Mouse (Mus musculus) cerebellum, adult 2 months (tissue): Measurements from ENCODE around the gene Pus7l. TPM values are rescaled to one million over a fixed set of nuclear protein-coding genes. Genes with fewer than 3 reads are reported as not detected.

Experiments
- DNase-seq, 2 experiments: peaks; one replicate each; pipeline ENCODE4 v3.0.0; 2021
- H3K27ac ChIP-seq: fragments of 200-500 bp; 2 replicates; pipeline ENCODE4 v1.5.1; 2012; ENCODE audit warnings: low read length, control low read depth, inconsistent platforms; ENCODE audit not compliant: insufficient read depth
- H3K27me3 ChIP-seq: fragments of 200-500 bp; 2 replicates; pipeline ENCODE4 v1.6.1; 2012; ENCODE audit warnings: inconsistent platforms, mild to moderate bottlenecking, low read length, moderate library complexity; ENCODE audit not compliant: control insufficient read depth, insufficient read depth
- H3K4me1 ChIP-seq: fragments of 200-500 bp; 2 replicates; pipeline ENCODE4 v1.6.1; 2011; ENCODE audit warnings: low read length; ENCODE audit not compliant: control insufficient read depth, insufficient read depth
- H3K4me3 ChIP-seq: fragments of 200-500 bp; replicated peaks from 2 replicates; pipeline ENCODE3; 2011; ENCODE audit warnings: mild to moderate bottlenecking, low read depth, low read length, control low read depth; ENCODE audit not compliant: insufficient read depth
- CTCF ChIP-seq: fragments of 200-500 bp; IDR thresholded peaks from 2 replicates; pipeline ENCODE4 v1.5.1; 2011; ENCODE audit warnings: low read depth, mild to moderate bottlenecking, control low read depth, low read length, moderate library complexity, borderline replicate concordance; ENCODE audit not compliant: insufficient read depth
- POLR2A ChIP-seq: fragments of 200-500 bp; IDR thresholded peaks from 2 replicates; pipeline ENCODE4 v1.6.1; 2011; ENCODE audit warnings: low read length, control low read depth, borderline replicate concordance; ENCODE audit not compliant: insufficient read depth
- WGBS: fragments of 180-500 bp; shearing (Covaris S2); methylation state at CpG from one replicate; pipeline ENCODE4 v1.1.7; 2018; 5-methylcytosine and 5-hydroxymethylcytosine counted together
- polyA plus RNA-seq: library from polyadenylated mRNA; depleted of rRNA; stranded (reverse); fragments of >200 nt; gene quantifications from 2 replicates; pipeline ENCODE4 v1.2.3, GENCODE M21; 2012; rRNA removed

The Pus7l gene
- polyA plus RNA-seq = 1.7 and 2.1 TPM in 2 replicates

DNA sequence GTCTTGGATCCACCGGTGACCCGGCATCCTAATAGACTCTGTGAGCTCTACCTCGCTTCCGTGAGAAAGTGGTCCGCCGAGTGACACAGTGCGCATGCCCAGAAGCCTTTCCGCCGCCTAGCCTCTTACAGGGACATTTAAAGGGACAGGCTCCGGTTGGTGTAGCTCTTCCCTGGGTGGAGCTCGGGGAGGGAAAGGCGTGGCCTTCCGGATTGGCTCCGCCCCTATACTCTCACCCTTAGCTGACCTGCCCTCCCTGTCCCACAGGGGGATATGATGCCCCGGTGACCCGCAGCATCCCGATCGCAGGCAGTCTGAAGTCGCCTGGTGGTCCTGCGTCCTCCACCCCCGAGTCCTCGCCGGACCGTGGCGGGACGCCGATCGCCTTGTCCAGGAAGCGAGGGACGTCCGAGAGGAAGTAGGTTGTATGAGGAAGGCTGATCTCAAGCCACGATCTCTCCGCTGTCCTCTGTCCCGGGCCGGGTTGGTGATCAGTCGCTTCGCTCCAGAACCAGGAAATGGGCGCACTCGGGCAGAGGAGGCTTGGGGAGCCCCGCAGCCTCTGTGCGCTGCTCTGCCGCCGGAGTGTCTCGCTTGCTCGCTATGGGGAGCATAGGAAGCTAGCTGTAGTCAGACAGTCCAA lies at the start of gene Pus7l, which contains the start of gene Irak4:
Pus7l (minus strand) TSS at position 139 of the 643 bp plus-strand sequence.
Irak4 (plus strand) TSS at position 235 of the 643 bp plus-strand sequence.
- under 1% methylated on average over 45 of the region's 45 CpGs for WGBS
- H3K27me3 ChIP-seq = no peaks in the 10 kb centered on the region
- no peaks in the 10 kb centered on the region for H3K4me1 ChIP-seq
- peak within 1 kb of the TSS; percentile 4 for H3K27ac ChIP-seq
- DNase-seq = peak; percentile 91 to 92
- TF ChIP-seq CTCF = 0 out of 2 replicates have a peak, but pooled peaks have one; percentile 14
- 0 out of 2 replicates have a peak, but pooled peaks have one; percentile 18 for TF ChIP-seq POLR2A
- peak within 1 kb of the TSS; percentile 98 for H3K4me3 ChIP-seq

DNA sequence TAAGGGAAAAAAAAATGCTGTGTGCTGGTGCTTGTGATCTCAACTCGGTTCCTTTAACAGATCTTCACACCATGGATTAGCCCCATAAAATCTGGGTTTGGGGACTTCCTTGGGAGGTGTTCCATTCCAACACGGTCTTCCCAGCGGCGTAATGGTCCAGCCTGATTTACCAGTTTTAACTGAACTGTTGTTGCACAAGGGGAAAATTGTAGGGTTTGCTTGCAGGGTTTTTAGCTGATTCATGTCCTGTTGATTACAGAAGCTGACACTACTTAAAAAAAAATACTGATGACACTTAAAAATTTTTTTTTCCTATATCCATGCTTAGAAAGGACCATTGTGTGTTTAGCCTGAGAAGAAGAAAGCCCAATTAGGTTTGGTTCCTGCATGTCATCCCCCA lies 48.0 kb upstream of the Pus7l start:
- 96% methylated on average over 4 of the region's 4 CpGs for WGBS
- Histone ChIP-seq H3K27me3 (no peaks in the 10 kb centered on the region), H3K27ac (no peak overlapping the region), H3K4me1 (no peaks in the 10 kb centered on the region), H3K4me3 (no peak overlapping the region)
- DNase-seq = no peak
- no peak for TF ChIP-seq POLR2A
- no peak for TF ChIP-seq CTCF

DNA sequence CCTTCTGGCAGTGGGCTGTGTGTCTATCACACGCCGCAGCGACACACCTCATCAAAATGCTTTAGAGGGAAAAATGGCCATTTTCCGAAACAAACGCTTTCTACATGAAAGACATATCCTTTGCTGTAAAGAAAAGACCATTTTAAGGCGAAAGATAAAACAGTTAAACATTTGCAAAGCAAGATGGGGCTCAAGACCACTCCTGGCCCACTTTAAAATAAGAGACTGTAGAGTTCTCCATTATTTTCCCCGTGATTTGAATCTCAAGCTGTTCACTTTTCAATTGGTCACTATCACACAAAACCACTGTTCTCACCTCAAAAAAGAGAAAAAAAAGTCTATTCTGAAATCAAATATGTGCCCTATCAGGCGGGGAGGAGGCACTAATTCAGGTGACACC lies 46.7 kb upstream of the Pus7l start:
- DNase-seq = no peak
- H3K4me3 ChIP-seq = peak overlapping the region; percentile 75
- H3K27ac ChIP-seq = no peak overlapping the region
- no peaks in the 10 kb centered on the region for H3K27me3 ChIP-seq
- H3K4me1 ChIP-seq = no peaks in the 10 kb centered on the region
- TF ChIP-seq POLR2A = no peak
- 12% methylated on average over 8 of the region's 8 CpGs for WGBS

DNA sequence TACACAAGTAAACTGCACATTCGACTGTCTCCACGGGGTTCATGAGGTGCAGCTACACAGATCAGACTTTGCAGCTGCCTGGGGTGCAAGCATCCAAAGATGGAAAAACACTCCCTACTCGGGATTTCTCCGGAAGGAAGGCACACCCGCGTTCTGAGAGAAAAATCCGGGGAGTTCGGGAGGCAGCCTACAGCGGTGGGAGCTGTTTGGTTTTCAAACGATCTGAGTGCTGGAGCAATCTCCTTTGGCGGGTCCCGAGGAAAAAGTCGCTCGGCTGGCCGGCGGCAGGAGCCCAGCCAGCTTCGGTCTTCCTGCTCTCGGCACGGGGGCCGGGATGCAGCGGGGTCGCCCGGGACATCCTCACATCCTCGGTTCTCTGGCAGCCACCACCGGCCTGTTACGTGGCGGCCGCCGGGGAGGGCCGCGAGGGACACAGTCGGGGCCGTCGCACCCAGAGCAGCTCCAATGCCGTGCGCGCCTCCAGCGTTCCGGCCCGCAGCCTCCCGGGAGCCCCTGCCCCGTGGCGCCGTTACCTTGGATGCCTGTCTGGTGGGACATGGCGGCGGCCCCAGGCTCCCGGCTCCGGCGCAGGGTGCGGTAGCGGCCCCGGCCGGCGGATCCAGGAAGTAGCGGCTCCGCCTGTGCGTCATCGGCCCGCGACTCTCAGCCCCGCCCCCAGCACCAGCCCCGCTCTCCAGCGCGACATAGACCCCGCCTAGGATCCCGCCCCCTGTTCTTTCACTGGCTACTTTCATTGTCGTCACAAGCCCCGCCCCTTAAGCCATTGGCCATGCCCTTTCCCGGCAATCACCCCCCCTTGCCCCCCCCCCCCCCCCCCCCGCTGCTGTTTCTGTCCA lies 46.1 kb upstream of the Pus7l start, which contains the start of gene Twf1:
Twf1 (minus strand) TSS at position 671 of the 857 bp plus-strand sequence.
- peak within 1 kb of the TSS; percentile 75 for H3K4me3 ChIP-seq
- no peaks in the 10 kb centered on the region for H3K4me1 ChIP-seq
- TF ChIP-seq CTCF (no peak), POLR2A (peak; percentile 75)
- under 1% methylated on average over 68 of the region's 70 CpGs for WGBS
- DNase-seq = peak; percentile 98
- peak within 1 kb of the TSS; percentile 35; the same call in 1 of the 2 replicates for H3K27ac ChIP-seq
- no peaks in the 10 kb centered on the region for H3K27me3 ChIP-seq

DNA sequence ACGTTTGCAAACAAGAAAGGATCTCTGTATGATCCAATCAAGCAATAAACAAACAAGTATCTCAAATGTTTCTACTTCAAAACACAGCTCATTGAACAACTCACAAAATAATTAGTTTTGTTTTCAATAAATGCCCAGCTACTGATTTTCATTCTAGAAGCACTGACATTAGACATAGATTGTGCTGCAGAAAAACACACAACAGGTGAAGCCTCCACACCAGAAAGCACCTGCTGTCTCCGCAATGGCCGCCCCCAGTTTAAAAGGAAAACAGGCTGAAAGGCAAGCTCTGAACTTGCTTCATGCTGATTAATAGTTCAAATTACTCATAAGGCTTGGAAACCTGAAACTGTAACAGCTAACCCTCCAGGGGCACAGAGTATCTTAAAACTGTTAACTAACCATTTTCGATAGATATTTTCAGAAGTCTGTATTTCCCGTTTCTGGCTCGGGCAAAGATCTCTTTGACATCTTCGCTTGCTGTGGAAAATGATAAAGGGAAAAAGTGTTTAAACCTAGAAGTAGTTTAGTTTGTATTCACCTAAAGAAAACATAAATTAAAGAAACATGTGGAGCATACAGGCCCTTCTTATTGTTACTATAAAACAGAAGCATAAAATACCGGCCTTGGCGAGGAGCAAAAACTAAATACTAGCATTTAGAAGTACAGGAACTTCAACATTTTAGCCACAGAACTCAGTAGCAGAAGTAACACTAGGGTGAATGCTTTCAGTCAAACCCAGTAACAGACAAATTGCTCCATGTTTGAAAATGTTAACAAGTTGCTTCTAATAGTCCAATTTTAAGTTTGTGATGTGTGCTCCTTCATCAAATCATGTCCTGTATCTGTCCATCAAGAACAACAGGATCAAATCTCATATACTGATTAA lies 44.7 kb upstream of the Pus7l start:
- 88% methylated on average over 9 of the region's 9 CpGs for WGBS
- H3K27me3 ChIP-seq = no peaks in the 10 kb centered on the region
- H3K4me1 ChIP-seq = no peaks in the 10 kb centered on the region
- TF ChIP-seq POLR2A (no peak), CTCF (no peak)
- H3K27ac ChIP-seq = no peak overlapping the region
- no peak for DNase-seq
- no peak overlapping the region for H3K4me3 ChIP-seq

DNA sequence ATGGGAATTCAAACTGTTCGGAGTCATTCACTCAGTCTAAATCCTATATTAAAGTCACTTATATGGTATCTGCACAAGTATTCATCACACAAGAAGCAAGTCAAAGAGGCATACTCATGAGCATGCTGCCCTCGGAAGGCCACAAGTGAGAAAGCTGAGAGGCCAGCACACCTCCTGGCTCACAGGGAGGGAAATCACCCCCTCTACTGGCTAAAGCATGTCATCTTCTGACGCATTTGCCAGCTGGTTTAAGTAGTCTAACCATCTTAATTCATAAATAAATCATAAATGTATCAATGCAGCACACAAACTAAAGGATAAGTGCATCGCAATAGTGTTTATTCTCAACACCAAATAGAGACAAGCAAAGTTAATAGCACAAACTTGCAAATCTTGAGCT lies 41.4 kb upstream of the Pus7l start:
- DNase-seq = no peak
- Histone ChIP-seq H3K27ac (no peak overlapping the region), H3K27me3 (no peaks in the 10 kb centered on the region), H3K4me1 (no peaks in the 10 kb centered on the region), H3K4me3 (no peak overlapping the region)
- TF ChIP-seq POLR2A (no peak), CTCF (no peak)
- 80% methylated on average over 4 of the region's 4 CpGs for WGBS

DNA sequence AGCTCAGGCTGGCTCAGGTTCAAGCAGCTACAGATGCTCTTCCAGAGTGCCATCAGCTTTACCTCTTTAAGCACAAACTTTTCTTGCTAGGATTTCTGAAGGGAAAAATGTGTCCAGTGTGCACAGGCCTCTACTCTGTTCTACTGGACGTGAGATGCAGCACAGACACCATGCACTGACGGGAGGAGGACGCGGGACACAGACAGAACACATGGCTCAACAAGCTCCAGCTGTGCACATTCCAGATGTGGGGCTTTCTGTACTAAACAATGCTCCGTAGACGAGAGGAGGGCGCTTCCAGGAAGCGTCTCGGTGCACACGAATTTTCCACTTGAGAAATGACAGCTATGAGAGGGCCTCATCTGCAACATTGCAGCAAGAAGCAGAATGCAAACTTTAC lies 39.8 kb upstream of the Pus7l start:
- H3K27me3 ChIP-seq = no peaks in the 10 kb centered on the region
- no peaks in the 10 kb centered on the region for H3K4me1 ChIP-seq
- H3K4me3 ChIP-seq = no peak overlapping the region
- WGBS = 87% methylated on average over 10 of the region's 10 CpGs
- DNase-seq = no peak
- TF ChIP-seq CTCF (no peak), POLR2A (no peak)
- H3K27ac ChIP-seq = no peak overlapping the region
